Mouse (Mus musculus) heart, postnatal 36 days (tissue): ENCODE results near the gene Nxph3. TPM values are rescaled to one million over a fixed set of nuclear protein-coding genes. Genes with fewer than 3 reads are reported as not detected.

Experiments used
- DNase-seq, 2 experiments: peaks; one replicate each; pipeline ENCODE4 v3.0.0; 2021 to 2022
- intact Hi-C: fragments of 180-260 bp; cut with DNase I; formaldehyde crosslinking; loops from one replicate; pipeline ENCODE4 v1.15.1; 2025
- total RNA-seq, 2 experiments: library from RNA; stranded (reverse); gene quantifications; 2 replicates each; pipeline ENCODE4 v1.2.3; 2021

The Nxph3 gene
- total RNA-seq, 2 experiments from 2014 or later, result 0.64 to 0.68 TPM

GRCm38 (mm10) chr11:95495883-95496282 is 18.5 kb downstream of the Nxph3 start:
- DNase-seq, result no peak
- intact Hi-C loops, result no loop called here

GRCm38 (mm10) chr11:95494374-95494773 is 20.0 kb downstream of the Nxph3 start:
- intact Hi-C loops, result no loop called here
- DNase-seq, result no peak

- no peak for DNase-seq
- intact Hi-C loops, result no loop called here
Measured at GRCm38 (mm10) chr11:95493950-95494349, 20.4 kb downstream of the Nxph3 start.

GRCm38 (mm10) chr11:95493010-95493409 is 21.4 kb downstream of the Nxph3 start:
- no peak for DNase-seq
- intact Hi-C loops, result no loop called here

GRCm38 (mm10) chr11:95492256-95492655 is 22.1 kb downstream of the Nxph3 start:
- intact Hi-C loops, result no loop called here
- no peak for DNase-seq

GRCm38 (mm10) chr11:95490104-95490503 is 24.3 kb downstream of the Nxph3 start:
- no peak for DNase-seq
- intact Hi-C loops, result no loop called here

GRCm38 (mm10) chr11:95487237-95487636 is 27.1 kb downstream of the Nxph3 start:
- intact Hi-C loops, result no loop called here
- no peak for DNase-seq

- intact Hi-C loops, result no loop called here
- no peak for DNase-seq
Measured at GRCm38 (mm10) chr11:95485634-95486033, 28.7 kb downstream of the Nxph3 start.

GRCm38 (mm10) chr11:95480662-95481061 is 33.7 kb downstream of the Nxph3 start:
- no peak for DNase-seq
- intact Hi-C loops, result no loop called here

- intact Hi-C loops, result loop anchor here (10.0 kb wide), 1 partner anchor 85 kb away; no protein-coding TSS in a partner anchor
- no peak for DNase-seq
Measured at GRCm38 (mm10) chr11:95479458-95479857, 34.9 kb downstream of the Nxph3 start.

- DNase-seq, result no peak
- intact Hi-C loops, result loop anchor here (10.0 kb wide), 1 partner anchor 82 kb away; no protein-coding TSS in a partner anchor
Measured at GRCm38 (mm10) chr11:95476323-95476722, 38.0 kb downstream of the Nxph3 start.

- DNase-seq, result no peak
- intact Hi-C loops, result loop anchor here (2.0 to 10.0 kb wide), 2 partner anchors 15 to 79 kb away; no protein-coding TSS in a partner anchor
Measured at GRCm38 (mm10) chr11:95473456-95473855, 40.9 kb downstream of the Nxph3 start.

GRCm38 (mm10) chr11:95472942-95473341 is 41.4 kb downstream of the Nxph3 start:
- DNase-seq, result no peak
- intact Hi-C loops, result loop anchor here (2.0 to 10.0 kb wide), 2 partner anchors 16 to 78 kb away; no protein-coding TSS in a partner anchor

- no peak for DNase-seq
- intact Hi-C loops, result no loop called here
Measured at GRCm38 (mm10) chr11:95467731-95468130, 46.6 kb downstream of the Nxph3 start.

- intact Hi-C loops, result no loop called here
- no peak for DNase-seq
Measured at GRCm38 (mm10) chr11:95462168-95462567, 52.2 kb downstream of the Nxph3 start.

GRCm38 (mm10) chr11:95460872-95461271 is 53.5 kb downstream of the Nxph3 start:
- no peak for DNase-seq
- intact Hi-C loops, result no loop called here

Other genes with a start within 250 kb of the Nxph3 start
- gene Kat7, start 204.3 kb downstream of the Nxph3 start, total RNA-seq, result 10 to 100 TPM; 27.5 to 32.3 TPM
- 10 to 100 TPM in 1 of 2 experiments, 1 to 10 TPM in 1; 7.0 to 10.3 TPM for gene Fam117a, start 177.6 kb downstream of the Nxph3 start, total RNA-seq
- gene Slc35b1, start 129.9 kb downstream of the Nxph3 start, total RNA-seq, result 10 to 100 TPM; 35.7 to 37.6 TPM
- gene Spop, start 100.5 kb downstream of the Nxph3 start, total RNA-seq, result 100 to 1,000 TPM; 175 to 193 TPM
- gene Ngfr, start 73.2 kb upstream of the Nxph3 start, total RNA-seq, result under 1 TPM; 0.33 to 0.92 TPM
- gene Phb, start 152.4 kb upstream of the Nxph3 start, total RNA-seq, result 100 to 1,000 TPM; 362 to 417 TPM
- 10 to 100 TPM; 50.7 to 50.8 TPM for gene Zfp652, start 198.1 kb upstream of the Nxph3 start, total RNA-seq
- under 1 TPM; 0.22 to 0.46 TPM for gene B130006D01Rik, start 209.0 kb upstream of the Nxph3 start, total RNA-seq